Mouse (Mus musculus) thymus, adult 2 months (tissue): ENCODE data around the gene Agxt. TPM values are rescaled to one million over a fixed set of nuclear protein-coding genes. Genes with fewer than 3 reads are reported as not detected.

Source experiments
- DNase-seq: peaks from one replicate; pipeline ENCODE4 v3.0.0; 2021
- H3K27ac ChIP-seq: fragments of 200-500 bp; 2 replicates; pipeline ENCODE4 v1.5.1; 2012; ENCODE audit warnings: low read length, control low read depth; ENCODE audit not compliant: control insufficient read depth, insufficient read depth
- H3K27me3 ChIP-seq: fragments of 200-500 bp; 2 replicates; pipeline ENCODE4 v1.6.1; 2012; ENCODE audit warnings: mild to moderate bottlenecking, low read length, moderate library complexity, mixed read lengths; ENCODE audit not compliant: control insufficient read depth, insufficient read depth
- H3K36me3 ChIP-seq: fragments of 200-500 bp; 2 replicates; pipeline ENCODE4 v1.6.1; 2012; ENCODE audit warnings: mild to moderate bottlenecking, low read length, moderate library complexity; ENCODE audit not compliant: control insufficient read depth, insufficient read depth
- H3K4me1 ChIP-seq: fragments of 200-500 bp; replicated peaks from 2 replicates; pipeline ENCODE4 v1.6.1; 2012; ENCODE audit warnings: low read length; ENCODE audit not compliant: control insufficient read depth, insufficient read depth
- H3K4me3 ChIP-seq: fragments of 200-500 bp; 2 replicates; pipeline ENCODE4 v1.5.1; 2012; ENCODE audit warnings: mild to moderate bottlenecking, low read length, control low read depth, moderate library complexity; ENCODE audit not compliant: control insufficient read depth, insufficient read depth
- CTCF ChIP-seq: fragments of 200-500 bp; IDR thresholded peaks from 2 replicates; pipeline ENCODE4 v1.5.1; 2012; ENCODE audit warnings: mild to moderate bottlenecking, control low read depth, low read length, moderate library complexity, borderline replicate concordance; ENCODE audit not compliant: control insufficient read depth, poor library complexity, insufficient read depth; ENCODE audit errors: extremely low read depth
- POLR2A ChIP-seq: fragments of 200-500 bp; IDR thresholded peaks from 2 replicates; pipeline ENCODE4 v1.6.1; 2012; ENCODE audit warnings: mild to moderate bottlenecking, low read length, control low read depth, moderate library complexity; ENCODE audit not compliant: control insufficient read depth, poor library complexity, insufficient read depth; ENCODE audit errors: extremely low read depth
- WGBS: fragments of 180-500 bp; shearing (Covaris S2); methylation state at CpG from one replicate; pipeline ENCODE4 v1.1.7; 2018; 5-methylcytosine and 5-hydroxymethylcytosine counted together
- polyA plus RNA-seq: library from polyadenylated mRNA; depleted of rRNA; stranded (reverse); fragments of >200 nt; gene quantifications from 2 replicates; pipeline ENCODE4 v1.2.3, GENCODE M21; 2012

Gene Agxt
- polyA plus RNA-seq, 1 experiment, result 0.23 TPM

DNA sequence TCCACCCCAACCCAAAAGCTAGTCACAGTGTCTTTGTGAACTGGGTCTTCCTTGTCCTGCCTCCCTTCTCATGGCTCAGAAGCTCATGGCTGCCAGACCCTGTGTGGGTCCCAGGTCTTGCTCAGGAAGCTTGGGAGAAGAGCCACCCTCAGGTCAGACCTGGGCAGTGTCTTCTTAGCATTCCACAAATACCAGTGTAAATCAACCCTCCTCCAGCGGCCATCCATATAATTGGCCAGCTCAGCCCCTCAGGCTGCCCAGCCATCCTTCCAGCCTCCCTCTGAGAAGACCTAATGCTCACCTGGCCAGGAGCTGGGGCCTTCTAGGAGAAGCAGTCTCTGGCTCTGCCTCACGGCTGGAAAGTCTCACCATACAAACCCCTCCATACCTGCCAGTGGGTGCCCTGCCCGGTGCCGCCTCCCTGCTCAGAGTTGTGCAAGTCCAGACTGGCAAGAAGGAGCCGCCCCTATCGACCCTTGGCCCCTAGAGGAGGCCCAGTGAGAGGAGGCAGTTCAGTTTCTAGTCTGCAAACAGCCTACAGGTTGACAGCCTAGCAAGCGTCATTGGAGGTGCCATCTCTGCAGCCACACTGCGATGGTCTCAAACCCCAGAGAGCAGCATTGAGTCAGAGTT is 25.6 kb downstream of the Agxt start, which contains the start of gene 2310007B03Rik:
2310007B03Rik (minus strand) TSS at position 448 of the 633 bp plus-strand sequence.
- Histone ChIP-seq H3K4me1 (no peaks in the 10 kb centered on the region), H3K27ac (no peak within 1 kb of the TSS), H3K36me3 (no peaks in the 10 kb centered on the region), H3K4me3 (no peak within 1 kb of the TSS), H3K27me3 (no peaks in the 10 kb centered on the region)
- DNase-seq, result no peak
- WGBS, result 76% methylated on average over 8 of the region's 8 CpGs
- TF ChIP-seq POLR2A (no peak), CTCF (no peak)

DNA sequence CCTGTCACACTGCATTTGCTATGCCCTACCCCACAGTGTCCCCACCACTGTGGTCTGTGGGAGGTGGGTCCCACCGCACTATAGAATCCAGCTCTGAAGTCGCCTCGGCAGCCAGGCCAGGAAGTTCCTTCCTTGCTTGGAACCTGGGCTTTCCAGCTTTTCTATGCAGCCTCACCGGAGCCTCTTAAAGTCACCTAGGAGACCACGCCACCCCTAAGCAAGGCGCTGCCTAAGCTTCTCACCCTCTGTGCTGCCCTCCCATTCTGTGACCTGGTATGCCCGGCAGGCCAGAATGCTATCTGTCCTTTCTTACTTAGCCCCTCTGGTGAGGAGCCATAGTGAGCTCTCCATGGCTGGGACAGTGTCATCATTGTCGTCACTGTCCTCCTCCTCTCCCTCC is 26.3 kb downstream of the Agxt start:
- H3K4me1 ChIP-seq, result no peaks in the 10 kb centered on the region
- DNase-seq, result no peak
- H3K27ac ChIP-seq, result no peak overlapping the region
- TF ChIP-seq POLR2A, result no peak
- no peak for TF ChIP-seq CTCF
- H3K36me3 ChIP-seq, result no peaks in the 10 kb centered on the region
- H3K27me3 ChIP-seq, result no peaks in the 10 kb centered on the region
- H3K4me3 ChIP-seq, result no peak overlapping the region
- WGBS, result 81% methylated on average over 8 of the region's 8 CpGs

DNA sequence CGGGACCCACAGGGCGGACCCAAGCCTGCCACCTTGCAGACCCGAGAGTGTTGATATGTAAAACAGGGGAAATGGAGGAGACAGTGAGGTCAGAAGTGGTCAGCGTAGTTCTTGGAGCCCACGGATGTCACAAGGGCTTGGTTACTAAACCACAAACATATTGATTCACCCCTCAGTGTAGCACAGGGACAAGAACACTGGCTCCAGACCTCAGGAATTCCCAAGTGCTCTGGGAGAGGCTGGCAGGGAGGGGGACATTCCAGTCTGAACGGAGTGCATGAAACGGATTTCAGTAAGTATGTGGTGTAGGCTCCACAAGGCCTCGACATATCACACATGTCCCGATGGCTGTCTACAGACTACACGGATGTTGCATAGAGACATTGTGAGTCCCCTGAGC is 26.9 kb downstream of the Agxt start:
- Histone ChIP-seq H3K27me3 (no peaks in the 10 kb centered on the region), H3K27ac (no peak overlapping the region), H3K36me3 (no peaks in the 10 kb centered on the region), H3K4me1 (no peaks in the 10 kb centered on the region), H3K4me3 (no peak overlapping the region)
- TF ChIP-seq POLR2A, result no peak
- TF ChIP-seq CTCF, result no peak
- no peak for DNase-seq
- 77% methylated on average over 10 of the region's 10 CpGs for WGBS

DNA sequence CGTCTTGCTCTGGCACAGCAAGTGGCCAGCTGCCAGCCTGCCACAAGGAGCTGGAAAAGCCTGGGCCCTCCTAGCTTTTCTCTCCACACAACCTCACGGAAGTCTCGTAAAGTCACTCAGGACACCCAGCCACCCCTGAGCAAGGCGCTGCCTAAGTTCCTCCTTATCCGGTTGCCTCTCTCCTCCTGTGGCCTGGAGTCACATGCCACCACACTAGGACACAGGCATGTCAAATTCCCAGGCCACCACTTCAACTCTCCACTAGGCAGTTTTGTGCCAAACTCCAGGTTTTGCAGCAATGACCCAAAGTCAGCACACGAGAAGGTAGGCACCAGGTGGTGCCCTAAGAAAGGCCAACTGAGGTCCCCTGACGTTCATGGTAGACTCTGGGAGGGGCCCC is 27.5 kb downstream of the Agxt start:
- TF ChIP-seq CTCF (no peak), POLR2A (no peak)
- 85% methylated on average over 7 of the region's 7 CpGs for WGBS

DNA sequence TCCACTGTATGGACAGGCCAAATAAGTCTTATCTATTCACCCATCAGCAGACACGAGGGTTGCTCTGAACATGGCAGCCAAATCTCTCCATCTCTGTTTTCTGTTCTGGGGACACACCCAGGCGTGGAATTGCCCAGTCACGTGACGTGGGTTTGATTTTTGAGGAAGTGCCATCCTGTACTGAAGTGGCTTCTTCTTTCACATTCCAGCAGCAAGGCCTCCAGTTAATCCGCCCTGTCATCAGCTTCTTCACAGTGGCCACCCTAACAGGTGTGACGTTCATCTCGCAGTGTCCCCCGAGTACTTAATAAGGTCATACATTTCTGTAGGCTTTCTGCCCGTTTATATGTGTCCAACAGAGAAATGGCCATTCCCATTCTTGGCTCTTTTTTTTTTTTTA is 30.4 kb downstream of the Agxt start:
- H3K36me3 ChIP-seq, result no peaks in the 10 kb centered on the region
- no peak overlapping the region for H3K4me3 ChIP-seq
- TF ChIP-seq CTCF (no peak), POLR2A (no peak)
- no peaks in the 10 kb centered on the region for H3K4me1 ChIP-seq
- H3K27ac ChIP-seq, result no peak overlapping the region
- DNase-seq, result no peak
- 54% methylated on average over 9 of the region's 9 CpGs for WGBS
- H3K27me3 ChIP-seq, result no peaks in the 10 kb centered on the region

More for the DNA sequence above, 27.5 kb downstream of the Agxt start:
- Histone ChIP-seq H3K27ac (no peak overlapping the region), H3K4me1 (no peaks in the 10 kb centered on the region), H3K4me3 (no peak overlapping the region), H3K27me3 (no peaks in the 10 kb centered on the region), H3K36me3 (no peaks in the 10 kb centered on the region)
- no peak for DNase-seq

DNA sequence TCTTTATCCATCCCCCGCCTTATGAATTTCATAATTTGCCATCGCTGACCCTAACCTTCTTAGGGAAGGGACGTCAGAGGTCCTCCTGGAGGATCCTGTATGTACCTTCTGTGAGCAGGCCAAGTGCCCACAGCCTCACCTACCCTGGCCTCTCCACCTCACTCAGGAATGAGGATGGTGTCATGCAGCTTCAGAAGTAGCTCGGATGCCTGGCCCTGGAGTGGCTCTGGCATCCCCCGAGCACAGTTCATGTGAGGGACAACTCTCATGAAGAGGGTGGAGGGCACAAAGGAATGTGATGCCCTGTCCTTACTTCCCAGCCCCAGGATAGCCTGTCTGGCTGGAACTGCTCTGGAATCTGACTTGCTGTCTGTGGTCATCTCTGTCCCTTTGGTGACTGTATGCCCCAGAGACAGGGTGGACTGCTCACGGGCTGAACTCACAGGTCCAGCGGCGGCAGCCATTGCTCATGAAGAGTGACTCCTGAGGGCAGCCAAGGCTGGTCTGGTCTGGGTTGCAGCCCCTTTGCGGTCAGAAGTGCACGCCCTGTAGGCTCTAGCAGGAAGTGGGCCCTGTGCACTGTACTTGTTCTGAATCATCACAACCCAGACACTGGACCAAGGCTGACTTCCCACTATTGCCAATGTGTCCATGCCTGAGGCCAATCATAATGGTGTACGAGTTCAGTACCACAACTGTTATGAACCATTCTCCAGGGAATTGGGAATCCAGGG is 31.5 kb downstream of the Agxt start:
- Histone ChIP-seq H3K36me3 (no peaks in the 10 kb centered on the region), H3K4me1 (no peaks in the 10 kb centered on the region), H3K27me3 (no peaks in the 10 kb centered on the region), H3K4me3 (no peak overlapping the region), H3K27ac (no peak overlapping the region)
- WGBS, result 87% methylated on average over 11 of the region's 11 CpGs
- TF ChIP-seq POLR2A, result no peak
- TF ChIP-seq CTCF, result no peak
- DNase-seq, result no peak
